Mouse (Mus musculus) hematopoietic stem cell, adult 5-6 weeks (primary cell): ENCODE measurements around the gene Olfr715b. TPM values are rescaled to one million over a fixed set of nuclear protein-coding genes. Genes with fewer than 3 reads are reported as not detected.
"Not testable (repeated sequence)": the region's sequence is repeated elsewhere in the genome, so short reads cannot be mapped to it uniquely, and the experiment has no call there.

Experiments
- ATAC-seq, 2 experiments: fragments of 125-278 bp in 1 of 2; replicated peaks in 1 of 2; 2 replicates each; pipeline ENCODE4 v1.8.0; 2016 to 2017; ENCODE audit warnings: inconsistent platforms in 2 of 2, mild to moderate bottlenecking in 2 of 2, moderate number of reproducible peaks in 2 of 2, low read depth in 1 of 2, moderate TSS enrichment in 1 of 2; ENCODE audit not compliant: low FRiP score in 2 of 2, poor library complexity in 2 of 2, severe bottlenecking in 2 of 2, insufficient read depth in 1 of 2, low TSS enrichment in 1 of 2
- total RNA-seq: library from RNA; stranded (forward); fragments of 172-1452, 232-1000 nt; gene quantifications from 2 replicates; pipeline ENCODE4 v1.2.3, GENCODE M21; 2017

Olfr715b gene
- not detected in 2 replicates for total RNA-seq

DNA sequence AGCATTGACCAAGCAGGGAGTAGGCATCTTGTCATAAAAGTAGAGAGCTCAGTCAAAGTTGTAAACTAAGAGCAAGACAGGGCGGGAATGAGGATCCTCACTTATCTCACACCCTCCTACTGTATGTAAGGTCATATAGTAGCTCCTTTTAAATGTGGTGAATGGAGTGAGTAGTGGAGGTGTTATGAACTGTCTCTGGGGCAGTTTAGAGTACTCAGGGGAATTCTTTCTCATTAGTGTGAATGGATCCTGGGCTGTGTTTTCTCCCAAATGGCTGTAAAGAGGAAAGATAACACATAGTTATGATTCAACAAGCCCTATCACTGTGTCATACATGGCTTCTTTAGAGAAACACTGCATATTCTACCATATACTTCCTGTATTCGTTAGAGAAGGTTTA, at the start of gene Olfr715b:
Gene Olfr715b (minus strand): TSS at position 101 of the 400 bp plus-strand sequence.
- ATAC-seq = not testable (repeated sequence)

DNA sequence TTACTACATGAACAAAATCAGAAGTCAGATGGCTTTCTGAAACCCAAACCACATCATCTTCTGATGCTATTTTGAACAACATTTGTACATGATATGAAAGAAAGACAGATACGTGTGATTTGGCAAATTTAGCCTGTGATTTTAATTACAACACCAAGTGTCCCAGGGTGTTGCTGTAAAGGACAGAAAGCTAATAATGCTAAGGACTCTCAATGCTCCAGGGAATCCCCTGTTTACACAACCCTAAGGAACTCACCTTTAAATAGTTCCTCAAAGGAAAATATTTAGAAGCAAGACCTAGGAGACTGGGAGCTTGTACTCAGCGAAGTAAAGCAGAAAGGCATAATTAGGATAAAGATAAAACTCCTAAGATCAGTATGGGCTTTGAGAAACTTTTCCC, 27.9 kb upstream of the Olfr715b start, which contains the start of gene Olfr716:
Gene Olfr716 (plus strand): TSS at position 301 of the 400 bp plus-strand sequence.
- not testable (repeated sequence) for ATAC-seq

- not testable (repeated sequence) for ATAC-seq
Measured at GRCm38 (mm10) chr7:107130983-107131382, 20.8 kb upstream of the Olfr715b start, which contains the start of gene Olfr715. Olfr715 (minus strand) TSS chr7:107131083.

GRCm38 (mm10) chr7:107092920-107093319, 17.2 kb downstream of the Olfr715b start, which contains the start of gene Olfr17:
Olfr17 (plus strand) TSS chr7:107093220.
- no peak for ATAC-seq

GRCm38 (mm10) chr7:107070681-107071080, 39.5 kb downstream of the Olfr715b start, which contains the start of gene Olfr714:
Olfr714 (plus strand) TSS chr7:107070981.
- ATAC-seq = no peak

Other genes starting within 250 kb of the Olfr715b start
- gene Olfr704, start 247.2 kb downstream of the Olfr715b start, total RNA-seq = not detected in 2 replicates
- not detected in 2 replicates for gene Olfr705, start 233.5 kb downstream of the Olfr715b start, total RNA-seq
- gene Olfr706, start 222.2 kb downstream of the Olfr715b start, total RNA-seq = not detected in 2 replicates
- gene Olfr707, start 209.1 kb downstream of the Olfr715b start, total RNA-seq = not detected in 2 replicates
- not detected in 2 replicates for gene Olfr1532-ps1, start 202.4 kb downstream of the Olfr715b start, total RNA-seq
- gene Olfr709-ps1, start 178.2 kb downstream of the Olfr715b start, total RNA-seq = not detected in 2 replicates
- gene Olfr710, start 162.1 kb downstream of the Olfr715b start, total RNA-seq = not detected in 2 replicates
- gene Olfr6, start 146.4 kb downstream of the Olfr715b start, total RNA-seq = not detected in 2 replicates
- not detected in 2 replicates for gene Olfr711, start 134.9 kb downstream of the Olfr715b start, total RNA-seq
- not detected in 2 replicates for gene Olfr2, start 104.3 kb downstream of the Olfr715b start, total RNA-seq
- gene Olfr713, start 79.2 kb downstream of the Olfr715b start, total RNA-seq = not detected in 2 replicates
- gene Olfr714, start 39.4 kb downstream of the Olfr715b start, total RNA-seq = not detected in 2 replicates
- not detected in 2 replicates for gene Olfr17, start 17.1 kb downstream of the Olfr715b start, total RNA-seq
- not detected in 2 replicates for gene Olfr715, start 20.7 kb upstream of the Olfr715b start, total RNA-seq
- gene Olfr716, start 28.0 kb upstream of the Olfr715b start, total RNA-seq = not detected in 2 replicates
- gene Nlrp14, start 56.6 kb upstream of the Olfr715b start, total RNA-seq = not detected in 2 replicates
- gene Rbmxl2, start 99.1 kb upstream of the Olfr715b start, total RNA-seq = not detected in 2 replicates